Mouse (Mus musculus) heart, embryonic 14.5 days (tissue): ENCODE measurements at regions not wholly inside any gene's neighbourhood (a gene's known extent, or its start where the extent isn't known, plus 50 kb on each side); places are given as distances from the start of the nearest gene placed in this dataset.

Experiments
- ATAC-seq: fragments of 200-750 bp; cut with Nextera tagmentation; 2 replicates; pipeline ENCODE4 v1.8.0; 2017; ENCODE audit warnings: low read depth, moderate TSS enrichment; ENCODE audit not compliant: insufficient number of reproducible peaks, insufficient read depth, low FRiP score
- H3K27ac ChIP-seq, 2 experiments: fragments of 200-500 bp in 1 of 2; fragments of 300-500 bp in 1 of 2; sonication (generic) in 1 of 2; replicated peaks in 1 of 2; 2 replicates each; pipeline ENCODE4 v1.5.1; 2012 to 2014; ENCODE audit warnings: low read depth in 2 of 2, low read length in 2 of 2, control low read depth in 1 of 2, mild to moderate bottlenecking in 1 of 2, mixed read lengths in 1 of 2; ENCODE audit not compliant: control insufficient read depth in 1 of 2, insufficient read depth in 1 of 2
- H3K27me3 ChIP-seq: fragments of 300-500 bp; sonication (generic); 2 replicates; pipeline ENCODE4 v1.6.1; 2014; ENCODE audit warnings: mild to moderate bottlenecking, low read length, control low read depth; ENCODE audit not compliant: control insufficient read depth, insufficient read depth
- H3K36me3 ChIP-seq: fragments of 300-500 bp; sonication (generic); 2 replicates; pipeline ENCODE4 v1.6.1; 2014; ENCODE audit warnings: mild to moderate bottlenecking, control low read depth, low read length, mixed read lengths; ENCODE audit not compliant: control insufficient read depth, insufficient read depth
- H3K4me1 ChIP-seq, 2 experiments: fragments of 200-500 bp in 1 of 2; fragments of 300-500 bp in 1 of 2; sonication (generic) in 1 of 2; 2 replicates each; pipeline ENCODE4 v1.6.1; 2012 to 2014; ENCODE audit warnings: low read length in 2 of 2, control low read depth in 1 of 2, mixed read lengths in 1 of 2; ENCODE audit not compliant: control insufficient read depth in 2 of 2, insufficient read depth in 2 of 2
- H3K4me2 ChIP-seq: fragments of 300-500 bp; sonication (generic); 2 replicates; pipeline ENCODE4 v1.6.1; 2014; ENCODE audit warnings: mild to moderate bottlenecking, low read length
- H3K4me3 ChIP-seq, 2 experiments: fragments of 200-500 bp in 1 of 2; fragments of 300-500 bp in 1 of 2; sonication (generic) in 1 of 2; 2 replicates each; pipeline ENCODE4 v1.5.1; 2012 to 2014; ENCODE audit warnings: low read length in 2 of 2, mild to moderate bottlenecking in 2 of 2, control low read depth in 1 of 2, low read depth in 1 of 2, moderate library complexity in 1 of 2; ENCODE audit not compliant: control insufficient read depth in 1 of 2, insufficient read depth in 1 of 2
- H3K9ac ChIP-seq: fragments of 300-500 bp; sonication (generic); 2 replicates; pipeline ENCODE4 v1.6.1; 2014; ENCODE audit warnings: mild to moderate bottlenecking, low read length
- H3K9me3 ChIP-seq: fragments of 300-500 bp; sonication (generic); 2 replicates; pipeline ENCODE4 v1.6.1; 2016; ENCODE audit warnings: low read length, control low read depth; ENCODE audit not compliant: control insufficient read depth
- WGBS: fragments of 180-500 bp; shearing (Covaris S2); extraction: QIAGEN DNeasy Blood & Tissue Kit; methylation state at CpG from one replicate; pipeline ENCODE4 v1.1.7; 2014; 5-methylcytosine and 5-hydroxymethylcytosine counted together

DNA sequence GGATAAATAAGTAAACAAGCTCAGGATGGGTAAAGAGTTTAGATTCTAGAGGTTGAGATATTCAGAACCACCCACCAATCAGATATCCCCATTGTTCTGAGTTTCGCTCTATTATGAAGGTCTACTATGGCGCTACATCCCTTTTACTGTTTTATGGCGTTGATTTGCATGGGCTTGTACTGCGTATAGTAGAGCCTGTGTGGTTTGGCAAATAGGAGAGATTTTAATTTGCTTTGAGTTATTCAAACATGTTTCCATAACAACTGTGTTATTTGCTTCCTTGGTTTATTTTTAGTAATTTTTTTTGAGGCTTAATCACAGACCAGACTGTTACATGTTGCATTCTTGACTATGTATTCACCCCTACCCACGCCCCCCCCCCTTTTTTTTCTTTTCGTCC, 284.6 kb upstream of the Ptger4 start:
- Histone ChIP-seq H3K4me2 (no peak overlapping the region), H3K4me1 (no peaks in the 10 kb centered on the region), H3K36me3 (no peaks in the 10 kb centered on the region), H3K27ac (no peak overlapping the region), H3K27me3 (no peaks in the 10 kb centered on the region), H3K4me3 (no peak overlapping the region), H3K9me3 (no peaks in the 10 kb centered on the region), H3K9ac (no peak overlapping the region)
- 85% methylated on average over 6 of the region's 6 CpGs for WGBS
- ATAC-seq = no peak

DNA sequence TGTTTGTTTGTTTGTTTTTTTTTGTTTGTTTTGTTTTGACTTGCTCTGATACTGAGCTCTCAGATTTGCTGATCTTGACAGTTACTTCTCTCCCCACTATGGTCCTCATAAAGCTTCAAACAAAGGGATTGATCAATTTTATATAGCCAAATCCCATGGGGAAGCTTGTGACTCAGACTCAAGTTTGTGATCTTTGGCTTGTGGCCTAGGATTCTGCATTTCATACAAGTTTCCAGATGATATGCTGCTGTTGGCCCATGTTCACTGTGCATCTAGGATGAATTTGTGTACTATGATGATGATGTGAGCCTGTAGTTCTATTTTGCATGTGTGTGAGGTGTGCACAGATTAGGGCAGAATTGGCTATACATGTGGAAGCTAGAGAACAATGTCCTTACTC, 289.7 kb upstream of the Ptger4 start:
- no peak overlapping the region for H3K4me2 ChIP-seq
- no peaks in the 10 kb centered on the region for H3K4me1 ChIP-seq
- H3K27me3 ChIP-seq = no peaks in the 10 kb centered on the region
- no peak overlapping the region for H3K4me3 ChIP-seq
- H3K9ac ChIP-seq = no peak overlapping the region
- H3K27ac ChIP-seq = no peak overlapping the region
- no peaks in the 10 kb centered on the region for H3K36me3 ChIP-seq
- no peaks in the 10 kb centered on the region for H3K9me3 ChIP-seq
- no peak for ATAC-seq

DNA sequence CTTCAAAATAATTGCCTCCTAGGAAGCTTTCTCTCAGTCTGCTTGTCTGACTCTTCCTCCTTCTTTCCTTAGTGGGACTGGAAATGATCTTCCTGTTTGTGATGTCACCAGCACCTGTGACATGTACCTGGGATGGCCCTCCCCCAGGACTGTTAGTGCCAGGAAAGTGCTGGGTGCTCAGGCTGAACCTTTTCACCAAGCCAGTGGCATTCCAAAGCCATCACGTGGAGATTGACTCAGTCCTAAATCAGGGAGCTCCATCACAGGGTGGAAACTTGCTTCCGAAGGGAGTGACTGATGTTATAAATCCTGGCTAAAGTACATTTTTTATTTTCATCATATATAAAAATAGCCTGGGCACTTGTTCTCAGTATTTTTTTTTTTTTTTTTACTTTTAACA, 293.4 kb upstream of the Ptger4 start:
- ATAC-seq = no peak
- Histone ChIP-seq H3K4me3 (no peak overlapping the region), H3K9ac (no peak overlapping the region), H3K9me3 (no peaks in the 10 kb centered on the region), H3K27ac (no peak overlapping the region), H3K36me3 (no peaks in the 10 kb centered on the region), H3K4me2 (no peak overlapping the region), H3K4me1 (no peaks in the 10 kb centered on the region), H3K27me3 (no peaks in the 10 kb centered on the region)
- WGBS = 37% methylated on average over 2 of the region's 2 CpGs

DNA sequence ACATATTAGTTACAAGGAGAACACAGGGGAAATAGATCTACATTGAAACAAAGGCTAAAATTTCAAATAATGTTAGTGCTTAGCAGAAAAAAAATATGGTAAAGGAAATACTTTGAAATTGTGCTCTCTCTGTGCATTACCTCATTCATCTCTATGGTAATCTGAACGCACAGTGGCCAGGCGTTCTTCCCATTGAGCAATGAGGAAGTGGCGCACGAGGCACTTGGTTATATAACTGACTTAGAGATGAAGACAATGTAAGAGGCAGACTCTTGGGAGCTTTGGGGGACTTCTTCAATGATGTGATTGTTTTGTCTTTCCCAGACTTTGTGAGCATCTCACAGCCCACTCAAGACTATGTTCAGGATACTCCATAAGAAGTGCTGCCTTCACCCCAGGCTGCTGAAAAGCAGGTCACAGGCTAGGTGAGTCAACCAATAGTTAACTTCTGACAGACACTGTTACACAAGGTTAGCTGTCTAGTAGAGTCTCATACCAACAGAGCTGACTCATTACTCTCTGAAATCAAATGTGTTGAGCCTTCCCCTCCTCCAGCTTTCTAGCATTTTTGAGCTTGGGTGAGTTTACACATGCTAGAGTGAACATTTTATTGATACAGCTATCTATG, 295.4 kb upstream of the Ptger4 start:
- no peak for ATAC-seq
- Histone ChIP-seq H3K9ac (no peak overlapping the region), H3K27ac (no peak overlapping the region), H3K4me2 (no peak overlapping the region), H3K4me1 (no peaks in the 10 kb centered on the region), H3K4me3 (no peak overlapping the region), H3K9me3 (no peaks in the 10 kb centered on the region), H3K36me3 (no peaks in the 10 kb centered on the region), H3K27me3 (no peaks in the 10 kb centered on the region)
- 78% methylated on average over 4 of the region's 4 CpGs for WGBS

- Histone ChIP-seq H3K27ac (no peak overlapping the region), H3K4me3 (no peak overlapping the region), H3K9me3 (no peaks in the 10 kb centered on the region), H3K4me2 (no peak overlapping the region), H3K27me3 (no peaks in the 10 kb centered on the region), H3K4me1 (peaks cover 2 to 10% of the 10 kb centered on the region in 2 experiments; a peak in 3 of 4 replicates), H3K36me3 (no peaks in the 10 kb centered on the region), H3K9ac (no peak overlapping the region)
- 72% methylated on average over 4 of the region's 4 CpGs for WGBS
- ATAC-seq = no peak
These were observed 310.5 kb upstream of the Ptger4 start for GRCm38 (mm10) chr15:5554526-5554925.

DNA sequence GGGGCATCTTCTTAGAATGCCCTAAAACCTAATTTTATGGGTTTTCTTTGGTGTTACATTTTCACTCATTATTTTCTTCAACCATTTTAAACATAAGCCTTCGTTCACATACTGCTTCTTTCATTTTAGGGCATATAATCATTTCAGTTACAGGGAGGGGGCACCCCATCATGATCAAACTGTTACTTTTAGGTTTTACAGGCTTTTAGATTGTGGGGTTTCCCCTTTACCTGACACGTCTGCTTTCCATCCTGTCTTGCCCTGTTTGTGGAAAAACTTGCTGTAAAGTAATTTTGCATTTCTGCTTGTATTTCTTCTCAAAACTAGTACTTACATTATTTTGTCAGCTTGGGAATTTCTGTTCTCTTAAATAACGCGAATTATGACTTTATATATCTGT, 310.9 kb upstream of the Ptger4 start:
- H3K27ac ChIP-seq = peak overlapping the region in 1 of 2 experiments; percentile 53; a peak in 2 of 4 replicates
- ATAC-seq = no peak
- H3K9ac ChIP-seq = no peak overlapping the region
- H3K4me3 ChIP-seq = no peak overlapping the region
- H3K9me3 ChIP-seq = no peaks in the 10 kb centered on the region
- WGBS = 82% methylated on average over 4 of the region's 4 CpGs
- H3K4me2 ChIP-seq = no peak overlapping the region
- H3K4me1 ChIP-seq = peaks cover 2 to 10% of the 10 kb centered on the region in 2 experiments; a peak in 3 of 4 replicates
- no peaks in the 10 kb centered on the region for H3K27me3 ChIP-seq
- no peaks in the 10 kb centered on the region for H3K36me3 ChIP-seq

GRCm38 (mm10) chr15:5555381-5556066, 311.5 kb upstream of the Ptger4 start:
- H3K4me1 ChIP-seq = peaks cover 2 to 10% of the 10 kb centered on the region in 2 experiments; a peak in 3 of 4 replicates
- 50% methylated on average over 7 of the region's 7 CpGs for WGBS
- no peaks in the 10 kb centered on the region for H3K27me3 ChIP-seq
- H3K4me3 ChIP-seq = no peak overlapping the region
- H3K4me2 ChIP-seq = no peak overlapping the region
- H3K36me3 ChIP-seq = no peaks in the 10 kb centered on the region
- H3K27ac ChIP-seq = peak overlapping the region in 1 of 2 experiments; percentile 53; a peak in 2 of 4 replicates
- H3K9ac ChIP-seq = no peak overlapping the region
- no peaks in the 10 kb centered on the region for H3K9me3 ChIP-seq
- ATAC-seq = no peak
